Mouse (Mus musculus) forebrain, embryonic 12.5 days (tissue): ENCODE measurements around the gene Hectd4. TPM values are rescaled to one million over a fixed set of nuclear protein-coding genes. Genes with fewer than 3 reads are reported as not detected.
"Not testable (repeated sequence)": the region's sequence is repeated elsewhere in the genome, so short reads cannot be mapped to it uniquely, and the experiment has no call there.

Experiments
- ATAC-seq: fragments of 200-750 bp; cut with Nextera tagmentation; 2 replicates; pipeline ENCODE4 v1.8.0; 2017; ENCODE audit warnings: moderate TSS enrichment; ENCODE audit not compliant: low FRiP score
- H3K27ac ChIP-seq: fragments of 300-500 bp; sonication (generic); 2 replicates; pipeline ENCODE4 v1.5.1; 2016; ENCODE audit warnings: mild to moderate bottlenecking
- H3K27me3 ChIP-seq: fragments of 300-500 bp; sonication (generic); 2 replicates; pipeline ENCODE4 v1.6.1; 2016; ENCODE audit warnings: mild to moderate bottlenecking
- H3K36me3 ChIP-seq: fragments of 300-500 bp; sonication (generic); replicated peaks from 2 replicates; pipeline ENCODE4 v1.6.1; 2016; ENCODE audit warnings: mild to moderate bottlenecking
- H3K4me1 ChIP-seq: fragments of 300-500 bp; sonication (generic); 2 replicates; pipeline ENCODE4 v1.6.1; 2016
- H3K4me2 ChIP-seq: fragments of 300-500 bp; sonication (generic); 2 replicates; pipeline ENCODE4 v1.6.1; 2016; ENCODE audit warnings: mild to moderate bottlenecking, moderate library complexity
- H3K4me3 ChIP-seq: fragments of 300-500 bp; sonication (generic); replicated peaks from 2 replicates; pipeline ENCODE4 v1.5.1; 2016; ENCODE audit warnings: mild to moderate bottlenecking
- H3K9ac ChIP-seq: fragments of 300-500 bp; sonication (generic); 2 replicates; pipeline ENCODE4 v1.6.1; 2016; ENCODE audit warnings: mild to moderate bottlenecking
- H3K9me3 ChIP-seq: fragments of 300-500 bp; sonication (generic); 2 replicates; pipeline ENCODE4 v1.6.1; 2016
- WGBS: fragments of 180-500 bp; shearing (Covaris S2); methylation state at CpG from one replicate; pipeline ENCODE4 v1.1.7; 2016; 5-methylcytosine and 5-hydroxymethylcytosine counted together
- polyA plus RNA-seq: library from polyadenylated mRNA; unstranded; fragments of >200 nt; fragmentation: Nextera tagmentation; extraction: Ambion mirVana; gene quantifications from 2 replicates; pipeline ENCODE4 v1.2.1, GENCODE M21; 2016

Hectd4 gene
- polyA plus RNA-seq, 1 experiment from 2014 or later = 13.2 TPM

- Histone ChIP-seq H3K4me3 (no peak overlapping the region), H3K27ac (no peak overlapping the region), H3K9ac (no peak overlapping the region), H3K9me3 (no peaks in the 10 kb centered on the region), H3K4me1 (no peaks in the 10 kb centered on the region), H3K4me2 (no peak overlapping the region), H3K27me3 (no peaks in the 10 kb centered on the region), H3K36me3 (peaks cover 88% of the 10 kb centered on the region)
- 88% methylated on average over 14 of the region's 14 CpGs for WGBS
- ATAC-seq = no peak
Measured at GRCm38 (mm10) chr5:121326079-121326805, 106.2 kb downstream of the Hectd4 start.

GRCm38 (mm10) chr5:121329333-121330058, 109.5 kb downstream of the Hectd4 start:
- H3K4me2 ChIP-seq = peak overlapping the region; percentile 27; the same call in 1 of the 2 replicates
- H3K4me3 ChIP-seq = peak overlapping the region; percentile 9; the same call in 1 of the 2 replicates
- no peaks in the 10 kb centered on the region for H3K9me3 ChIP-seq
- 87% methylated on average over 11 of the region's 11 CpGs for WGBS
- peaks cover 87% of the 10 kb centered on the region for H3K36me3 ChIP-seq
- no peaks in the 10 kb centered on the region for H3K27me3 ChIP-seq
- H3K4me1 ChIP-seq = no peaks in the 10 kb centered on the region
- no peak for ATAC-seq
- H3K9ac ChIP-seq = no peak overlapping the region
- H3K27ac ChIP-seq = no peak overlapping the region

- H3K27ac ChIP-seq = 0 out of 2 replicates have a peak overlapping the region, but pooled peaks have one; percentile 32
- 69% methylated on average over 16 of the region's 19 CpGs for WGBS
- 0 out of 2 replicates have a peak, but pooled peaks have one; percentile 36 for ATAC-seq
- H3K4me3 ChIP-seq = peak overlapping the region; percentile 9; the same call in 1 of the 2 replicates
- H3K9me3 ChIP-seq, H3K4me1 ChIP-seq, H3K27me3 ChIP-seq, H3K9ac ChIP-seq: not testable (repeated sequence)
- H3K4me2 ChIP-seq = peak overlapping the region; percentile 10; the same call in 1 of the 2 replicates
- peaks cover 88% of the 10 kb centered on the region for H3K36me3 ChIP-seq
Measured at GRCm38 (mm10) chr5:121330154-121330816, 110.3 kb downstream of the Hectd4 start.

- Histone ChIP-seq H3K9me3 (no peaks in the 10 kb centered on the region), H3K4me1 (no peaks in the 10 kb centered on the region), H3K36me3 (peaks cover 87% of the 10 kb centered on the region), H3K4me2 (no peak overlapping the region), H3K27me3 (no peaks in the 10 kb centered on the region), H3K9ac (no peak overlapping the region), H3K4me3 (no peak overlapping the region), H3K27ac (no peak overlapping the region)
- WGBS = 94% methylated on average over 10 of the region's 10 CpGs
- ATAC-seq = no peak
Measured at GRCm38 (mm10) chr5:121331731-121332130, 111.7 kb downstream of the Hectd4 start.

- peaks cover 91% of the 10 kb centered on the region for H3K36me3 ChIP-seq
Measured at GRCm38 (mm10) chr5:121333976-121334375, 114.0 kb downstream of the Hectd4 start.

GRCm38 (mm10) chr5:121334454-121334853, 114.4 kb downstream of the Hectd4 start:
- no peak overlapping the region for H3K9ac ChIP-seq
- H3K4me2 ChIP-seq = no peak overlapping the region
- H3K36me3 ChIP-seq = peaks cover 91% of the 10 kb centered on the region
- no peak overlapping the region for H3K4me3 ChIP-seq
- no peak overlapping the region for H3K27ac ChIP-seq
- no peaks in the 10 kb centered on the region for H3K9me3 ChIP-seq
- H3K4me1 ChIP-seq = no peaks in the 10 kb centered on the region
- no peak for ATAC-seq
- H3K27me3 ChIP-seq = no peaks in the 10 kb centered on the region
- 93% methylated on average over 5 of the region's 5 CpGs for WGBS

More at GRCm38 (mm10) chr5:121333976-121334375, 114.0 kb downstream of the Hectd4 start:
- 94% methylated on average over 9 of the region's 9 CpGs for WGBS
- Histone ChIP-seq H3K9me3 (no peaks in the 10 kb centered on the region), H3K27me3 (no peaks in the 10 kb centered on the region), H3K4me1 (no peaks in the 10 kb centered on the region), H3K9ac (no peak overlapping the region), H3K27ac (no peak overlapping the region), H3K4me3 (no peak overlapping the region), H3K4me2 (no peak overlapping the region)
- ATAC-seq = no peak

GRCm38 (mm10) chr5:121335426-121335825, 115.4 kb downstream of the Hectd4 start:
- ATAC-seq = no peak
- 91% methylated on average over 4 of the region's 4 CpGs for WGBS

GRCm38 (mm10) chr5:121336009-121336408, 116.0 kb downstream of the Hectd4 start:
- Histone ChIP-seq H3K27ac (no peak overlapping the region), H3K9ac (no peak overlapping the region), H3K4me2 (no peak overlapping the region), H3K27me3 (no peaks in the 10 kb centered on the region), H3K36me3 (peaks cover 95% of the 10 kb centered on the region), H3K4me1 (no peaks in the 10 kb centered on the region), H3K9me3 (no peaks in the 10 kb centered on the region), H3K4me3 (no peak overlapping the region)
- 84% methylated on average over 3 of the region's 3 CpGs for WGBS
- ATAC-seq = no peak

More at GRCm38 (mm10) chr5:121335426-121335825, 115.4 kb downstream of the Hectd4 start:
- peaks cover 95% of the 10 kb centered on the region for H3K36me3 ChIP-seq
- H3K27me3 ChIP-seq = no peaks in the 10 kb centered on the region
- no peak overlapping the region for H3K27ac ChIP-seq
- no peak overlapping the region for H3K9ac ChIP-seq
- H3K4me1 ChIP-seq = no peaks in the 10 kb centered on the region
- no peaks in the 10 kb centered on the region for H3K9me3 ChIP-seq
- no peak overlapping the region for H3K4me2 ChIP-seq
- H3K4me3 ChIP-seq = no peak overlapping the region

- Histone ChIP-seq H3K9ac (no peak overlapping the region), H3K36me3 (peaks cover 95% of the 10 kb centered on the region), H3K4me1 (no peaks in the 10 kb centered on the region), H3K9me3 (no peaks in the 10 kb centered on the region), H3K27ac (no peak overlapping the region), H3K4me2 (no peak overlapping the region), H3K4me3 (no peak overlapping the region), H3K27me3 (no peaks in the 10 kb centered on the region)
- ATAC-seq = no peak
- 90% methylated on average over 6 of the region's 6 CpGs for WGBS
Measured at GRCm38 (mm10) chr5:121336776-121337175, 116.8 kb downstream of the Hectd4 start.

GRCm38 (mm10) chr5:121339507-121340230, 119.7 kb downstream of the Hectd4 start:
- Histone ChIP-seq H3K4me3 (no peak overlapping the region), H3K9me3 (no peaks in the 10 kb centered on the region), H3K27me3 (no peaks in the 10 kb centered on the region), H3K4me2 (no peak overlapping the region), H3K9ac (no peak overlapping the region), H3K27ac (no peak overlapping the region), H3K4me1 (no peaks in the 10 kb centered on the region), H3K36me3 (peaks cover 96% of the 10 kb centered on the region)
- ATAC-seq = no peak
- 90% methylated on average over 7 of the region's 7 CpGs for WGBS

GRCm38 (mm10) chr5:121340965-121341473, 121.0 kb downstream of the Hectd4 start:
- Histone ChIP-seq H3K27ac (no peak overlapping the region), H3K27me3 (no peaks in the 10 kb centered on the region), H3K9me3 (no peaks in the 10 kb centered on the region), H3K4me1 (no peaks in the 10 kb centered on the region), H3K36me3 (peaks cover 98% of the 10 kb centered on the region), H3K4me2 (no peak overlapping the region), H3K4me3 (no peak overlapping the region), H3K9ac (no peak overlapping the region)
- 59% methylated on average over 7 of the region's 7 CpGs for WGBS
- no peak for ATAC-seq
